Mouse (Mus musculus): ENCODE measurements around the gene Sh3gl1. TPM values are rescaled to one million over a fixed set of nuclear protein-coding genes. Genes with fewer than 3 reads are reported as not detected.
A peak's percentile ranks its signal among the peaks of the same experiment; 100 is the strongest.

Gene Sh3gl1
- polyA plus RNA-seq, 1 experiment from 2014 or later: 155 TPM

- WGBS: 75% methylated on average over 20 of the region's 20 CpGs
- H3K27me3 ChIP-seq (ENCODE audit: control insufficient read depth, insufficient read depth, low read length): no peaks in the 10 kb centered on the region
- no peak overlapping the region for H3K4me3 ChIP-seq (ENCODE audit: low read length)
- H3K4me1 ChIP-seq (ENCODE audit: control insufficient read depth, insufficient read depth, low read length): peaks cover 8% of the 10 kb centered on the region
- no peak overlapping the region for H3K27ac ChIP-seq (ENCODE audit: low read depth, low read length)
- H3K36me3 ChIP-seq (ENCODE audit: control insufficient read depth, insufficient read depth, low read length): peaks cover 59% of the 10 kb centered on the region
- ATAC-seq (ENCODE audit: low FRiP score, low TSS enrichment): peak; percentile 9; the same call in 1 of the 2 replicates
- H3K4me2 ChIP-seq (replicated peaks; ENCODE audit: low read depth, low read length): no peak overlapping the region
- H3K9me3 ChIP-seq (ENCODE audit: control insufficient read depth, low read length): no peaks in the 10 kb centered on the region
- H3K9ac ChIP-seq (ENCODE audit: low read depth, low read length): no peak overlapping the region
These were observed 17.9 kb downstream of the Sh3gl1 start for GRCm38 (mm10) chr17:56018347-56019131.

GRCm38 (mm10) chr17:56017848-56018247, 18.6 kb downstream of the Sh3gl1 start:
- H3K4me2 ChIP-seq (replicated peaks; ENCODE audit: low read depth, low read length): no peak overlapping the region
- H3K27me3 ChIP-seq (ENCODE audit: control insufficient read depth, insufficient read depth, low read length): no peaks in the 10 kb centered on the region
- H3K9ac ChIP-seq (ENCODE audit: low read depth, low read length): no peak overlapping the region
- 87% methylated on average over 7 of the region's 7 CpGs for WGBS
- no peak overlapping the region for H3K4me3 ChIP-seq (ENCODE audit: low read length)
- peaks cover 4% of the 10 kb centered on the region; the same call in 1 of the 2 replicates for H3K4me1 ChIP-seq (ENCODE audit: control insufficient read depth, insufficient read depth, low read length)
- H3K27ac ChIP-seq (ENCODE audit: low read depth, low read length): no peak overlapping the region
- ATAC-seq (ENCODE audit: low FRiP score, low TSS enrichment): no peak
- H3K36me3 ChIP-seq (ENCODE audit: control insufficient read depth, insufficient read depth, low read length): peaks cover 65% of the 10 kb centered on the region
- no peaks in the 10 kb centered on the region for H3K9me3 ChIP-seq (ENCODE audit: control insufficient read depth, low read length)

GRCm38 (mm10) chr17:56016793-56017785, 19.3 kb downstream of the Sh3gl1 start:
- Histone ChIP-seq H3K4me1 (ENCODE audit: control insufficient read depth, insufficient read depth, low read length) (no peaks in the 10 kb centered on the region), H3K4me2 (replicated peaks; ENCODE audit: low read depth, low read length) (no peak overlapping the region), H3K36me3 (ENCODE audit: control insufficient read depth, insufficient read depth, low read length) (peaks cover 71% of the 10 kb centered on the region), H3K27me3 (ENCODE audit: control insufficient read depth, insufficient read depth, low read length) (no peaks in the 10 kb centered on the region), H3K4me3 (ENCODE audit: low read length) (no peak overlapping the region), H3K27ac (ENCODE audit: low read depth, low read length) (no peak overlapping the region), H3K9me3 (ENCODE audit: control insufficient read depth, low read length) (no peaks in the 10 kb centered on the region), H3K9ac (ENCODE audit: low read depth, low read length) (no peak overlapping the region)
- WGBS: 82% methylated on average over 15 of the region's 15 CpGs
- ATAC-seq (ENCODE audit: low FRiP score, low TSS enrichment): no peak

- Histone ChIP-seq H3K27me3 (ENCODE audit: control insufficient read depth, insufficient read depth, low read length) (no peaks in the 10 kb centered on the region), H3K9me3 (ENCODE audit: control insufficient read depth, low read length) (no peaks in the 10 kb centered on the region), H3K36me3 (ENCODE audit: control insufficient read depth, insufficient read depth, low read length) (peaks cover 78% of the 10 kb centered on the region), H3K4me2 (replicated peaks; ENCODE audit: low read depth, low read length) (no peak overlapping the region), H3K27ac (ENCODE audit: low read depth, low read length) (no peak overlapping the region), H3K4me3 (ENCODE audit: low read length) (no peak overlapping the region), H3K4me1 (ENCODE audit: control insufficient read depth, insufficient read depth, low read length) (no peaks in the 10 kb centered on the region), H3K9ac (ENCODE audit: low read depth, low read length) (no peak overlapping the region)
- 88% methylated on average over 8 of the region's 8 CpGs for WGBS
- ATAC-seq (ENCODE audit: low FRiP score, low TSS enrichment): no peak
These were observed 20.1 kb downstream of the Sh3gl1 start for GRCm38 (mm10) chr17:56016382-56016781.

GRCm38 (mm10) chr17:56015293-56015692, 21.1 kb downstream of the Sh3gl1 start:
- H3K27me3 ChIP-seq (ENCODE audit: control insufficient read depth, insufficient read depth, low read length): no peaks in the 10 kb centered on the region
- H3K36me3 ChIP-seq (ENCODE audit: control insufficient read depth, insufficient read depth, low read length): peaks cover 84% of the 10 kb centered on the region
- ATAC-seq (ENCODE audit: low FRiP score, low TSS enrichment): no peak
- H3K9me3 ChIP-seq (ENCODE audit: control insufficient read depth, low read length): no peaks in the 10 kb centered on the region
- H3K4me3 ChIP-seq (ENCODE audit: low read length): no peak overlapping the region
- WGBS: 92% methylated on average over 9 of the region's 9 CpGs
- H3K9ac ChIP-seq (ENCODE audit: low read depth, low read length): no peak overlapping the region
- H3K4me1 ChIP-seq (ENCODE audit: control insufficient read depth, insufficient read depth, low read length): peaks cover 2% of the 10 kb centered on the region
- no peak overlapping the region for H3K4me2 ChIP-seq (replicated peaks; ENCODE audit: low read depth, low read length)
- no peak overlapping the region for H3K27ac ChIP-seq (ENCODE audit: low read depth, low read length)

GRCm38 (mm10) chr17:56011441-56011840, 25.0 kb downstream of the Sh3gl1 start:
- H3K9me3 ChIP-seq (ENCODE audit: control insufficient read depth, low read length): no peaks in the 10 kb centered on the region
- peaks cover 50% of the 10 kb centered on the region for H3K36me3 ChIP-seq (ENCODE audit: control insufficient read depth, insufficient read depth, low read length)
- H3K9ac ChIP-seq (ENCODE audit: low read depth, low read length): no peak overlapping the region
- WGBS: 87% methylated on average over 7 of the region's 7 CpGs
- H3K4me2 ChIP-seq (replicated peaks; ENCODE audit: low read depth, low read length): no peak overlapping the region
- no peak overlapping the region for H3K27ac ChIP-seq (ENCODE audit: low read depth, low read length)
- no peak for ATAC-seq (ENCODE audit: low FRiP score, low TSS enrichment)
- peaks cover 13% of the 10 kb centered on the region for H3K4me1 ChIP-seq (ENCODE audit: control insufficient read depth, insufficient read depth, low read length)
- H3K27me3 ChIP-seq (ENCODE audit: control insufficient read depth, insufficient read depth, low read length): no peaks in the 10 kb centered on the region
- no peak overlapping the region for H3K4me3 ChIP-seq (ENCODE audit: low read length)

GRCm38 (mm10) chr17:56010681-56011080, 25.8 kb downstream of the Sh3gl1 start:
- Histone ChIP-seq H3K4me2 (replicated peaks; ENCODE audit: low read depth, low read length) (peak overlapping the region; percentile 97; the same call in 1 of the 2 replicates), H3K36me3 (ENCODE audit: control insufficient read depth, insufficient read depth, low read length) (peaks cover 42% of the 10 kb centered on the region), H3K9me3 (ENCODE audit: control insufficient read depth, low read length) (no peaks in the 10 kb centered on the region), H3K27ac (ENCODE audit: low read depth, low read length) (no peak overlapping the region), H3K4me1 (ENCODE audit: control insufficient read depth, insufficient read depth, low read length) (peaks cover 13% of the 10 kb centered on the region), H3K9ac (ENCODE audit: low read depth, low read length) (0 out of 2 replicates have a peak overlapping the region, but pooled peaks have one; percentile 2), H3K4me3 (ENCODE audit: low read length) (no peak overlapping the region), H3K27me3 (ENCODE audit: control insufficient read depth, insufficient read depth, low read length) (no peaks in the 10 kb centered on the region)
- WGBS: 9% methylated on average over 9 of the region's 9 CpGs
- ATAC-seq (ENCODE audit: low FRiP score, low TSS enrichment): no peak

- no peak overlapping the region for H3K27ac ChIP-seq (ENCODE audit: low read depth, low read length)
- H3K36me3 ChIP-seq (ENCODE audit: control insufficient read depth, insufficient read depth, low read length): peaks cover 38% of the 10 kb centered on the region
- no peaks in the 10 kb centered on the region for H3K27me3 ChIP-seq (ENCODE audit: control insufficient read depth, insufficient read depth, low read length)
- H3K4me1 ChIP-seq (ENCODE audit: control insufficient read depth, insufficient read depth, low read length): peaks cover 13% of the 10 kb centered on the region
- no peaks in the 10 kb centered on the region for H3K9me3 ChIP-seq (ENCODE audit: control insufficient read depth, low read length)
- peak overlapping the region; percentile 80; the same call in 1 of the 2 replicates for H3K9ac ChIP-seq (ENCODE audit: low read depth, low read length)
- no peak for ATAC-seq (ENCODE audit: low FRiP score, low TSS enrichment)
- H3K4me2 ChIP-seq (replicated peaks; ENCODE audit: low read depth, low read length): peak overlapping the region; percentile 97
- WGBS: 69% methylated on average over 14 of the region's 14 CpGs
- H3K4me3 ChIP-seq (ENCODE audit: low read length): peak overlapping the region; percentile 75
These were observed 26.2 kb downstream of the Sh3gl1 start for GRCm38 (mm10) chr17:56010255-56010654.

All from kidney, embryonic 14.5 days (tissue).